Mouse (Mus musculus) left cerebral cortex, postnatal 25 days (tissue): Measurements from ENCODE around the gene Clec2e. TPM values are rescaled to one million over a fixed set of nuclear protein-coding genes. Genes with fewer than 3 reads are reported as not detected.
"Not testable (repeated sequence)": the region's sequence is repeated elsewhere in the genome, so short reads cannot be mapped to it uniquely, and the experiment has no call there.

ENCODE experiments used
- DNase-seq, 2 experiments: peaks; one replicate each; pipeline ENCODE4 v3.0.0; 2022; ENCODE audit warnings: low spot score in 2 of 2, mixed read lengths in 1 of 2
- intact Hi-C: fragments of 180-260 bp; cut with DNase I; formaldehyde crosslinking; loops from one replicate; pipeline ENCODE4 v1.15.1; 2025
- total RNA-seq, 2 experiments: library from RNA; stranded (reverse); gene quantifications; 2 replicates each; pipeline ENCODE4 v1.2.3; 2021

Gene Clec2e
- total RNA-seq: not detected

GRCm38 (mm10) chr6:129100794-129101193 is at the start of gene Clec2e:
TSS of gene Clec2e (minus strand) at chr6:129100913.
- DNase-seq, intact Hi-C loops: not testable (repeated sequence)

GRCm38 (mm10) chr6:129146812-129147211 is 46.1 kb upstream of the Clec2e start:
- no peak for DNase-seq
- intact Hi-C loops: no loop called here

GRCm38 (mm10) chr6:129132604-129133341 is 32.1 kb upstream of the Clec2e start:
- intact Hi-C loops: no loop called here
- DNase-seq: no peak

GRCm38 (mm10) chr6:129126861-129127260 is 26.1 kb upstream of the Clec2e start:
- no peak for DNase-seq
- intact Hi-C loops: no loop called here

GRCm38 (mm10) chr6:129124531-129124930 is 23.8 kb upstream of the Clec2e start:
- intact Hi-C loops, DNase-seq: not testable (repeated sequence)

GRCm38 (mm10) chr6:129116223-129116622 is 15.5 kb upstream of the Clec2e start:
- intact Hi-C loops: no loop called here

GRCm38 (mm10) chr6:129114237-129114636 is 13.5 kb upstream of the Clec2e start:
- intact Hi-C loops, DNase-seq: not testable (repeated sequence)

More at GRCm38 (mm10) chr6:129116223-129116622, 15.5 kb upstream of the Clec2e start:
- no peak for DNase-seq

GRCm38 (mm10) chr6:129113769-129114168 is 13.1 kb upstream of the Clec2e start:
- no peak for DNase-seq
- intact Hi-C loops: no loop called here

GRCm38 (mm10) chr6:129113030-129113673 is 12.4 kb upstream of the Clec2e start:
- intact Hi-C loops: no loop called here
- DNase-seq: no peak

GRCm38 (mm10) chr6:129112526-129112925 is 11.8 kb upstream of the Clec2e start:
- intact Hi-C loops: no loop called here
- no peak for DNase-seq

- no peak for DNase-seq
- intact Hi-C loops: no loop called here
Observed at GRCm38 (mm10) chr6:129107916-129108315, 7.2 kb upstream of the Clec2e start.

- intact Hi-C loops: no loop called here
- no peak for DNase-seq
Observed at GRCm38 (mm10) chr6:129102858-129103555, 2.3 kb upstream of the Clec2e start.

- intact Hi-C loops: no loop called here
- no peak for DNase-seq
Observed at GRCm38 (mm10) chr6:129101604-129102003, 891 bp upstream of the Clec2e start.

GRCm38 (mm10) chr6:129097929-129098328 is 2.8 kb downstream of the Clec2e start:
- intact Hi-C loops: loop anchor here (10.0 kb wide), 1 partner anchor 267 kb away; no protein-coding TSS in a partner anchor

GRCm38 (mm10) chr6:129095166-129095565 is 5.5 kb downstream of the Clec2e start:
- DNase-seq: peak; percentile 6 to 39
- intact Hi-C loops: loop anchor here (10.0 kb wide), 1 partner anchor 270 kb away; no protein-coding TSS in a partner anchor

More at GRCm38 (mm10) chr6:129097929-129098328, 2.8 kb downstream of the Clec2e start:
- no peak for DNase-seq

- intact Hi-C loops: loop anchor here (5.0 kb wide), 1 partner anchor 169 kb away; no protein-coding TSS in a partner anchor
Observed at GRCm38 (mm10) chr6:129088596-129088995, 12.1 kb downstream of the Clec2e start.

GRCm38 (mm10) chr6:129088161-129088560 is 12.6 kb downstream of the Clec2e start:
- peak; percentile 17 to 27 for DNase-seq
- intact Hi-C loops: loop anchor here (5.0 kb wide), 1 partner anchor 169 kb away; no protein-coding TSS in a partner anchor

More at GRCm38 (mm10) chr6:129088596-129088995, 12.1 kb downstream of the Clec2e start:
- not testable (repeated sequence) for DNase-seq

GRCm38 (mm10) chr6:129086031-129086430 is 14.7 kb downstream of the Clec2e start:
- intact Hi-C loops: loop anchor here (5.0 kb wide), 1 partner anchor 171 kb away; no protein-coding TSS in a partner anchor
- DNase-seq: not testable (repeated sequence)

- intact Hi-C loops: loop anchor here (5.0 kb wide), 1 partner anchor 172 kb away; no protein-coding TSS in a partner anchor
- no peak for DNase-seq
Observed at GRCm38 (mm10) chr6:129085098-129085497, 15.6 kb downstream of the Clec2e start.

- intact Hi-C loops: loop anchor here (1.0 kb wide), 1 partner anchor 213 kb away; no protein-coding TSS in a partner anchor
- peak; percentile 55 to 63 for DNase-seq
Observed at GRCm38 (mm10) chr6:129066986-129067385, 33.7 kb downstream of the Clec2e start.
